Mouse (Mus musculus): ENCODE data around the gene Zic5.

DNA sequence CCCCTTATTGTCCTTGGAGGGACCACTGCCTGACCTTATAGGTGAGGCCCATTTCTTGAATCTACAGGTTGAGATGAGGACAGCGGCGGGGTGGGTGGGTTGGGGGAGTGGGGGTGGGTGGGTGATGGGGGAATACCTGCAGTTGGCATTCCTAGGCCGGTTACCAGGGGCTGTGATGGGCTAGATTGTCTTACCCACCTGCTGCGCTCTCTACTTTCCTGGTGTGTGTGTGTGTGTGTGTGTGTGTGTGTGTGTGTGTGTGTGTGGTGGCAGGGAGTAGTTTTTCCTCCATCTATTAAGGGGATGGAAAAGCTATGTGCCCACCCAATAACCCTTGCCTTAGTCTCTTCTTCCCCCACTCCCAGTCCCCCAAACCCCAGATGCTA, 19.0 kb upstream of the Zic5 start:
- no peak for TF ChIP-seq POLR2A (IDR thresholded peaks at IDR 0.05; ENCODE audit: insufficient read depth, low read depth, low read length)
- TF ChIP-seq CTCF (IDR thresholded peaks at IDR 0.05; ENCODE audit: insufficient read depth, low read depth, low read length): no peak

All from olfactory bulb, adult 2 months (tissue).